Mouse (Mus musculus): ENCODE measurements around the gene Ripor1.

DNA sequence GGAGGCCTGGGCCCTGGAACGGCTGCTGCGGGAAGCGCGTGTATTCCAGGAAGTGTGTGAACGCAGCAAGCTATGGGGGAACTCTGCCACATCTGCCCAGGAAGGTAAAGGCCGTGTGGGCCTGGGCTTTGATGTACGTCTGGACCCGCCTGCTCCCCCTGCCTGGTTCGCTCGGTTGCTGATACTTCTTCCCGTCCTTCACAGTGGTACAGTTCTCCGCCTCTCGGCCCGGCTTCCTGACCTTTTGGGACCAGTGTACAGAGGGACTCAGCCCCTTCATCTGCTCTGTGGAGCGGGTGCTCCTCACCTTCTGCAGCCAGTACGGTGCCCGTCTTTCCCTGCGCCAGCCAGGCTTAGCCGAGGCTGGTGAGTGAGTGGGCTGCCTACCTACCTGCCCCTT, 15.2 kb downstream of the Ripor1 start:
- no peak for TF ChIP-seq CTCF (IDR thresholded peaks at IDR 0.05; ENCODE audit: borderline replicate concordance, insufficient read depth, low read length)
- no peak for TF ChIP-seq POLR2A (IDR thresholded peaks at IDR 0.05; ENCODE audit: low read depth, low read length)

All from embryonic fibroblast, embryonic 13.5 days (primary cell).